Mouse (Mus musculus): ENCODE results near the gene Map2k2. TPM values are rescaled to one million over a fixed set of nuclear protein-coding genes. Genes with fewer than 3 reads are reported as not detected.

Gene Map2k2
- polyA plus RNA-seq, 1 experiment from 2014 or later = 199 TPM

DNA sequence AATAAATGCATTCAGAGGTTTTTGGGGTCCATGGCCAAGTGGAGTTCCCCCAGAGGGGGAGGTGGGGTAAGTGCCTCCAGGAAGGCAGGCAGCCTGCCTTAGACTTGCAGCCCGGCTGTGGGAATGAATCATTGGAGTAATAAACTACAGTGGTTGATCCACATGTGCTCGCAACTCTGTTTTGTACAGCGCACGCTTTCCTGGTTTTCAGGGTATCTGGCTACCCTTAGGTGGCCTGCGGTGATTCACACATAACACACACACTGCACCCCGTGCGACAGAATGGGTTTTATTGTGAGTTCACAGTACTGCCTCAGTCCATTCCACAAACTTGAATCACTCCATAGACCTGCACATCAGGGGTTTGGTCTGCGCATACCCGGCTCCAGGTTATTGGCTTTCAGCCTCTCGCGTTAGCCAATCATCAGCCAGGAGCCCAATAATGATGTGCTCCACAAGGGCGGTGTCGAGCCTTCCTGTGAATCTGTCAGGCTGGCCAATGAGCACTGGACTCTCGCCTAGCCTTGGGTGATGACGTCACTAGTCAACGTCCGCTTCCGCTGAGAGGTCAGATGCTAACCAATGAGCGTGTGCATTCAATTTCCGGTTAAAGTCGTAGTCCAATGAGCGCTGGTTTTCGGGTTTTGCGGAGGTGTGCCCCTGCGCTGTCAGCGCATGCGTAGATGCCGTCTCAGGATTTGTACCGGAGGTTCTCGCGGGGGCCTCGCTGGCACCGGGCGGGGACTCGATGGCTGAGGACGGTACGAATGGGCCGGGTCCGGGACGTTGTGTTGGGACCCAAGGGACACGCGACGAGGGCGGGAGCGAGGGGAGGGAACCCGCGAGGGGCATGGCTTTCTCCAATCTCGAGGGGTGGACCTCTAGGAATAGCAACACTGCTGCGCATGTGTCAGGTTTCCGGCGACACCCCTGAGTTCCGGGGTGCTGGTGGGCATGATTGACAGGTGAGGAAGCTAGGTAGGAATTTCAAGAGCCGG is 76.9 kb downstream of the Map2k2 start, which contains the start of gene Dapk3:
TSS of gene Dapk3 (plus strand) at position 670 of the 998 bp plus-strand sequence.
- peak within 1 kb of the TSS; percentile 66 for H3K4me3 ChIP-seq (ENCODE audit: low read depth, low read length)
- ATAC-seq (ENCODE audit: insufficient read depth) = peak; percentile 93

More for the DNA sequence above, 76.9 kb downstream of the Map2k2 start, which contains the start of gene Dapk3:
- Histone ChIP-seq H3K9ac (peak within 1 kb of the TSS; percentile 66), H3K9me3 (ENCODE audit: low read depth, low read length) (no peaks in the 10 kb centered on the region), H3K4me1 (ENCODE audit: insufficient read depth) (0 out of 2 replicates have a peak, but pooled peaks cover 5% of the 10 kb centered on the region), H3K27me3 (ENCODE audit: insufficient read depth, low read length) (no peaks in the 10 kb centered on the region), H3K36me3 (ENCODE audit: insufficient read depth) (peaks cover 79% of the 10 kb centered on the region), H3K4me2 (peak within 1 kb of the TSS; percentile 63), H3K27ac (ENCODE audit: low read depth) (peak within 1 kb of the TSS; percentile 84)
- TF ChIP-seq CTCF (IDR thresholded peaks at IDR 0.05; ENCODE audit: low read depth) = no peak
- peak; percentile 100 for DNase-seq
- WGBS = 5% methylated on average over 53 of the region's 53 CpGs

Small RNA genes lying within 50 kb of the gene (microRNA-seq; reads per million reads assigned to microRNA genes)
- gene Mir5615-1 (ENCODE audit: borderline number of aligned reads) (not detected), gene Mir5615-2 (ENCODE audit: borderline number of aligned reads) (not detected)

Other genes with a start within 250 kb of the Map2k2 start
- gene Tmprss9, start 234.1 kb upstream of the Map2k2 start, polyA plus RNA-seq (2014; fragmentation: Nextera tagmentation; extraction: Ambion mirVana) = 0.05 TPM in 1 of 2 replicates, not detected in the other
- 315 and 321 TPM in 2 replicates for gene Timm13, start 204.9 kb upstream of the Map2k2 start, polyA plus RNA-seq (2014; fragmentation: Nextera tagmentation; extraction: Ambion mirVana)
- gene Lmnb2, start 187.7 kb upstream of the Map2k2 start, polyA plus RNA-seq (2014; fragmentation: Nextera tagmentation; extraction: Ambion mirVana) = 22.9 and 24.4 TPM in 2 replicates
- 18.3 and 24.6 TPM in 2 replicates for gene Gadd45b, start 175.8 kb upstream of the Map2k2 start, polyA plus RNA-seq (2014; fragmentation: Nextera tagmentation; extraction: Ambion mirVana)
- gene Gng7, start 91.0 kb upstream of the Map2k2 start, polyA plus RNA-seq (2014; fragmentation: Nextera tagmentation; extraction: Ambion mirVana) = 4.5 and 5.7 TPM in 2 replicates
- gene Diras1, start 80.3 kb upstream of the Map2k2 start, polyA plus RNA-seq (2014; fragmentation: Nextera tagmentation; extraction: Ambion mirVana) = 0.08 and 0.09 TPM in 2 replicates
- gene Slc39a3, start 68.5 kb upstream of the Map2k2 start, polyA plus RNA-seq (2014; fragmentation: Nextera tagmentation; extraction: Ambion mirVana) = 11.7 and 15.2 TPM in 2 replicates
- 172 and 186 TPM in 2 replicates for gene Sgta, start 45.7 kb upstream of the Map2k2 start, polyA plus RNA-seq (2014; fragmentation: Nextera tagmentation; extraction: Ambion mirVana)
- 48.1 and 55.9 TPM in 2 replicates for gene Thop1, start 35.9 kb upstream of the Map2k2 start, polyA plus RNA-seq (2014; fragmentation: Nextera tagmentation; extraction: Ambion mirVana)
- 0.41 and 0.58 TPM in 2 replicates for gene Creb3l3, start 7.0 kb upstream of the Map2k2 start, polyA plus RNA-seq (2014; fragmentation: Nextera tagmentation; extraction: Ambion mirVana)
- gene Zbtb7a, start 29.3 kb downstream of the Map2k2 start, polyA plus RNA-seq (2014; fragmentation: Nextera tagmentation; extraction: Ambion mirVana) = 22.4 and 25.0 TPM in 2 replicates
- gene Pias4, start 62.0 kb downstream of the Map2k2 start, polyA plus RNA-seq (2014; fragmentation: Nextera tagmentation; extraction: Ambion mirVana) = 38.7 and 47.9 TPM in 2 replicates
- gene Eef2, start 70.7 kb downstream of the Map2k2 start, polyA plus RNA-seq (2014; fragmentation: Nextera tagmentation; extraction: Ambion mirVana) = 481 and 493 TPM in 2 replicates
- 52.6 and 55.8 TPM in 2 replicates for gene Dapk3, start 77.1 kb downstream of the Map2k2 start, polyA plus RNA-seq (2014; fragmentation: Nextera tagmentation; extraction: Ambion mirVana)
- not detected in 2 replicates for gene 4930442H23Rik, start 77.9 kb downstream of the Map2k2 start, polyA plus RNA-seq (2014; fragmentation: Nextera tagmentation; extraction: Ambion mirVana)
- 0.23 TPM in 1 of 2 replicates, not detected in the other for gene Nmrk2, start 96.1 kb downstream of the Map2k2 start, polyA plus RNA-seq (2014; fragmentation: Nextera tagmentation; extraction: Ambion mirVana)
- gene Atcay, start 124.9 kb downstream of the Map2k2 start, polyA plus RNA-seq (2014; fragmentation: Nextera tagmentation; extraction: Ambion mirVana) = not detected in 2 replicates
- 3.4 and 3.6 TPM in 2 replicates for gene Zfr2, start 127.2 kb downstream of the Map2k2 start, polyA plus RNA-seq (2014; fragmentation: Nextera tagmentation; extraction: Ambion mirVana)
- 2.0 and 2.9 TPM in 2 replicates for gene Matk, start 147.0 kb downstream of the Map2k2 start, polyA plus RNA-seq (2014; fragmentation: Nextera tagmentation; extraction: Ambion mirVana)
- 222 and 223 TPM in 2 replicates for gene Mrpl54, start 161.0 kb downstream of the Map2k2 start, polyA plus RNA-seq (2014; fragmentation: Nextera tagmentation; extraction: Ambion mirVana)
- 50.4 and 50.8 TPM in 2 replicates for gene Apba3, start 161.0 kb downstream of the Map2k2 start, polyA plus RNA-seq (2014; fragmentation: Nextera tagmentation; extraction: Ambion mirVana)
- 15.3 and 17.2 TPM in 2 replicates for gene Tjp3, start 185.7 kb downstream of the Map2k2 start, polyA plus RNA-seq (2014; fragmentation: Nextera tagmentation; extraction: Ambion mirVana)
- 50.8 and 58.6 TPM in 2 replicates for gene Pip5k1c, start 187.0 kb downstream of the Map2k2 start, polyA plus RNA-seq (2014; fragmentation: Nextera tagmentation; extraction: Ambion mirVana)
- gene Cactin, start 215.2 kb downstream of the Map2k2 start, polyA plus RNA-seq (2014; fragmentation: Nextera tagmentation; extraction: Ambion mirVana) = 34.3 and 42.9 TPM in 2 replicates
- 13.6 and 15.0 TPM in 2 replicates for gene Tbxa2r, start 222.8 kb downstream of the Map2k2 start, polyA plus RNA-seq (2014; fragmentation: Nextera tagmentation; extraction: Ambion mirVana)
- gene Gipc3, start 237.4 kb downstream of the Map2k2 start, polyA plus RNA-seq (2014; fragmentation: Nextera tagmentation; extraction: Ambion mirVana) = 0.05 and 0.08 TPM in 2 replicates
- gene Hmg20b, start 244.6 kb downstream of the Map2k2 start, polyA plus RNA-seq (2014; fragmentation: Nextera tagmentation; extraction: Ambion mirVana) = 98.7 and 105 TPM in 2 replicates

Measured in lung, embryonic 14.5 days (tissue).